In the genomic region with DNA sequence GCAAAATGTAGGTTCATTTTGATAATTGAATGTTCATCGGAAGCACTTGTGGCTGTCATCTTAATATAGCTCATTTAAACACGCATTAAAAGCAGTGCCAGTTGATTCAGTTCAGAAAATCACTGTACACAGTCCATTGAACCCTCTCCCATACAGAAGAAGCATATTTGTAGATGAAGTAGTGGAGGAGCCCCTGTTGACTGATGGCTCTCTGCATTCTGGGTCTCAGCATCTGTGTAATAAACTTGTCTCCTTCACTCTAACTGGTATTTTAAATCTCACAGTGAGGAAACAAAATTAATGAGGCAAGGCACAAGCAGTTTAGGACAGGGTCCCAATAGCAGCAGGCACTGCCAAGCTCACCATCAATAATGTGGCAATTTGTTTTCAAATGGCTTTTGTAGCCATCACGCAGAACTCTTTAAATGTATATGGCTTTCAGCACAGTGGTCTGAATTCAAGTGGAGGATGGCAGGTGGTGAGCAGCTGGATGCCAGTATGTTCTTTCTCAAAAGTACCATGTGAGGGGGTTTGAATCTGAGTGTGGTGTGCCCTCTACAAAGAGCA, we compare ENCODE assay signal across 22 mouse cellular contexts.
"Had no signal": no experiment of that assay in that cellular context is flagged by ENCODE, and none has a peak within 500 bp of the region (broad histone marks: within the 10 kb centered on the region; RNA-seq: fewer than 3 reads in every experiment).

No protein-coding gene starts in this region.

- H3K4me3 ChIP-seq: left cerebral cortex, adult 2 months; limb, embryonic 12.5 days; limb, embryonic 15.5 days; midbrain, embryonic 12.5 days had no signal

- H3K9me3 ChIP-seq: limb, embryonic 12.5 days; limb, embryonic 15.5 days; midbrain, embryonic 12.5 days had no signal

- H3K4me2 ChIP-seq: limb, embryonic 12.5 days; limb, embryonic 15.5 days; liver, embryonic 11.5 days; lung, embryonic 14.5 days; midbrain, embryonic 12.5 days had no signal

- H3K27me3 ChIP-seq: limb, embryonic 12.5 days; limb, embryonic 15.5 days; midbrain, embryonic 12.5 days had no signal

- DNase-seq: kidney, adult 18-20 months; kidney, adult 9 months; kidney, postnatal 10 days; kidney, postnatal 36 days; layer of hippocampus, postnatal 36 days; left cerebral cortex, postnatal 4 days; liver, postnatal 0 days; lung, embryonic 14.5 days; retina, postnatal 1 day; right cerebral cortex, postnatal 25 days; thymus, postnatal 25 days had no signal

- ATAC-seq: intestine, embryonic 16.5 days; liver, postnatal 0 days; lung, postnatal 0 days; midbrain, embryonic 16.5 days had no signal

- H3K9ac ChIP-seq: limb, embryonic 12.5 days; limb, embryonic 15.5 days; liver, embryonic 14.5 days; liver, postnatal 0 days; lung, embryonic 14.5 days; midbrain, embryonic 12.5 days had no signal

- H3K27ac ChIP-seq: left cerebral cortex, adult 2 months; limb, embryonic 12.5 days; limb, embryonic 15.5 days; liver, embryonic 14.5 days; macrophage; midbrain, embryonic 12.5 days; stomach, postnatal 0 days had no signal

- H3K36me3 ChIP-seq: limb, embryonic 12.5 days; limb, embryonic 15.5 days; midbrain, embryonic 12.5 days had no signal

- H3K4me1 ChIP-seq: limb, embryonic 12.5 days; limb, embryonic 15.5 days; midbrain, embryonic 12.5 days had no signal
